Mouse (Mus musculus): ENCODE measurements around the gene Olfr1297. TPM values are rescaled to one million over a fixed set of nuclear protein-coding genes. Genes with fewer than 3 reads are reported as not detected.

Olfr1297 gene
- polyA plus RNA-seq (2015; fragmentation: Nextera tagmentation; extraction: Ambion mirVana): not detected in 2 replicates

DNA sequence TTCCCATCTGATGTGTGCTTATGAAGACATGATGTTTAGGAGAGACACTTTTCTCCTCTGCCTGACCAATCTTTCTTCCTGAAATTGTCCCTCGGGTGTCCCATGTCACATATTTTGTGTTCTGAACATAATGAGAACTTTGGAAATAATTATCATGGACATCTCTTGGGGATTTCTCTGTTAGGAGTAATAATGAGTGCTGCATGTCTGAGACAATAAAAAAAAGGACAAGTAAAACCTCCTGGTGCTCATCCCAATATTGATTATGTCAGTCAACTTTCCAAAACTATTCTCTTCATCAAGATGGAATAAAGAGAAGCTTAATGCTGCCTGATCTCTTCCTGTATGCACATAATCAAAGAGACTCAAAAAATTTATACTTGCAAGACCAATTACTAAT, at the start of gene Olfr1297:
Olfr1297 (minus strand) TSS at position 101 of the 400 bp plus-strand sequence.

DNA sequence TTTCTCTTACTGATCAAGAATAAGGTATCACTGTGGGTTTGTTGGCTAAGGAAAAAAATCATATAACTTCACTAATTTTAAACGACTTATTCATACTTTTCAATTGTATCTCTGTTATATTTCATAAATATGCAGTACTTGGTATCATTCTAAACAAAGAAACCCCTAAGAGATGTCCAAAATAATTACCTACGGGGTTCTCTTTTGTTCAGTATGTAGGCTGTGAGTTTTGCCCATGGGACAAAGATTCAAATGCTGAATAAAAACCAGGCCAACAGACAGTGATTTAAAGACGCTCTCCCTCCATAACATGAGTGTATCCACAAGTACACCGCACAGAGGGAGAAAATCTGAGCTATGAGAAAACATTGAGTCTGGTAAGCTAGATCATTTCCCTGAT, 34.8 kb upstream of the Olfr1297 start, which contains the start of gene Olfr1299:
Olfr1299 (plus strand) TSS at position 301 of the 400 bp plus-strand sequence.

DNA sequence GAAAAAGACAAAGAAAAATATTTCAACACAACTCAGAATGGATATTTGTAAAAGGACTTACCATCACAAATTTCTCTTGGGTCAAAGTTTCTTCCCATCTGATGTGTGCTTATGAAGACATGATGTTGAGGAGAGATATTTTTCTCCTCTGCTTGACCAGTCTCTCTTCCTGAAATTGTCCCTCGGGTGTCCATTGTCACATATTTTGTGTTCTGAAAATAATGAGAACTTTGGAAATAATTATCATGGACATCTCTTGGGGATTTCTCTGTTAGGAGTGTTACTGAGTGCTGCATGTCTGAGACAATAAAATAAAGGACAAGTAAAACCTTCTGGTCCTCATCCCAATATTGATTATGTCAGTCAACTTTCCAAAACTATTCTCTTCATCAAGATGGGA, 22.8 kb upstream of the Olfr1297 start, which contains the start of gene Olfr1298:
Olfr1298 (minus strand) TSS at position 101 of the 400 bp plus-strand sequence.

GRCm38 (mm10) chr2:111569581-111569980, 56.7 kb downstream of the Olfr1297 start, which contains the start of gene Olfr1295:
TSS of gene Olfr1295 (minus strand) at chr2:111569681.

Other genes starting within 250 kb of the Olfr1297 start
- gene Olfr1286, start 203.4 kb downstream of the Olfr1297 start, polyA plus RNA-seq (2015; fragmentation: Nextera tagmentation; extraction: Ambion mirVana): not detected in 2 replicates
- gene Olfr1287, start 177.4 kb downstream of the Olfr1297 start, polyA plus RNA-seq (2015; fragmentation: Nextera tagmentation; extraction: Ambion mirVana): not detected in 2 replicates
- gene Olfr1288, start 152.4 kb downstream of the Olfr1297 start, polyA plus RNA-seq (2015; fragmentation: Nextera tagmentation; extraction: Ambion mirVana): not detected in 2 replicates
- gene Olfr1289, start 145.7 kb downstream of the Olfr1297 start, polyA plus RNA-seq (2015; fragmentation: Nextera tagmentation; extraction: Ambion mirVana): not detected in 2 replicates
- gene Olfr1290, start 132.7 kb downstream of the Olfr1297 start, polyA plus RNA-seq (2015; fragmentation: Nextera tagmentation; extraction: Ambion mirVana): not detected in 2 replicates
- gene Olfr1291-ps1, start 129.3 kb downstream of the Olfr1297 start, polyA plus RNA-seq (2015; fragmentation: Nextera tagmentation; extraction: Ambion mirVana): not detected in 2 replicates
- gene Olfr1293-ps, start 101.3 kb downstream of the Olfr1297 start, polyA plus RNA-seq (2015; fragmentation: Nextera tagmentation; extraction: Ambion mirVana): not detected in 2 replicates
- not detected in 2 replicates for gene Olfr1294, start 86.2 kb downstream of the Olfr1297 start, polyA plus RNA-seq (2015; fragmentation: Nextera tagmentation; extraction: Ambion mirVana)
- not detected in 2 replicates for gene Olfr1295, start 56.8 kb downstream of the Olfr1297 start, polyA plus RNA-seq (2015; fragmentation: Nextera tagmentation; extraction: Ambion mirVana)
- gene Olfr1298, start 22.7 kb upstream of the Olfr1297 start, polyA plus RNA-seq (2015; fragmentation: Nextera tagmentation; extraction: Ambion mirVana): not detected in 2 replicates
- gene Olfr1299, start 34.9 kb upstream of the Olfr1297 start, polyA plus RNA-seq (2015; fragmentation: Nextera tagmentation; extraction: Ambion mirVana): not detected in 2 replicates
- not detected in 2 replicates for gene Olfr1301, start 124.5 kb upstream of the Olfr1297 start, polyA plus RNA-seq (2015; fragmentation: Nextera tagmentation; extraction: Ambion mirVana)
- not detected in 2 replicates for gene Olfr1302, start 150.9 kb upstream of the Olfr1297 start, polyA plus RNA-seq (2015; fragmentation: Nextera tagmentation; extraction: Ambion mirVana)
- not detected in 2 replicates for gene Olfr1303, start 193.8 kb upstream of the Olfr1297 start, polyA plus RNA-seq (2015; fragmentation: Nextera tagmentation; extraction: Ambion mirVana)